8 mouse cellular contexts compared by ENCODE assay signal in genomic region chr14:55029034-55029698, GRCm38 (mm10). TPM values are rescaled to one million over a fixed set of nuclear protein-coding genes. Genes with fewer than 3 reads are reported as not detected.
DNase-seq lines count a peak whose midpoint lies in the region; ATAC-seq lines count a peak whose summit lies in the region.

No protein-coding gene starts in this region.

- peak overlapping the region; percentile 86 for H3K27ac ChIP-seq in hindbrain, embryonic 11.5 days (ENCODE audit: low read depth, low read length)
- H3K27ac ChIP-seq in midbrain, embryonic 12.5 days (replicated peaks), result peak overlapping the region; percentile 90

- H3K36me3 ChIP-seq in hindbrain, embryonic 11.5 days (ENCODE audit: control insufficient read depth, insufficient read depth, low read length), result no peaks in the 10 kb centered on the region
- H3K36me3 ChIP-seq in midbrain, embryonic 12.5 days, result peaks cover 14% of the 10 kb centered on the region; the same call in 1 of the 2 replicates

- no peak overlapping the region for H3K9ac ChIP-seq in hindbrain, embryonic 11.5 days (ENCODE audit: low read depth, low read length)
- peak overlapping the region; percentile 39; the same call in 1 of the 2 replicates for H3K9ac ChIP-seq in midbrain, embryonic 12.5 days (replicated peaks)

- H3K4me3 ChIP-seq in hindbrain, embryonic 11.5 days (ENCODE audit: low read depth, low read length), result no peak overlapping the region
- H3K4me3 ChIP-seq in midbrain, embryonic 12.5 days, result no peak overlapping the region

- 5% methylated on average over 11 of the region's 11 CpGs for WGBS in hindbrain, embryonic 11.5 days
- WGBS in midbrain, embryonic 12.5 days, result 5% methylated on average over 11 of the region's 11 CpGs

- ATAC-seq in hindbrain, embryonic 11.5 days (ENCODE audit: low FRiP score), result peak; percentile 55
- peak; percentile 27; the same call in 1 of the 2 replicates for ATAC-seq in midbrain, embryonic 12.5 days (ENCODE audit: low FRiP score, low read depth)

- H3K27me3 ChIP-seq in hindbrain, embryonic 11.5 days (ENCODE audit: control insufficient read depth, insufficient read depth, low read length), result no peaks in the 10 kb centered on the region
- peaks cover 30% of the 10 kb centered on the region for H3K27me3 ChIP-seq in midbrain, embryonic 12.5 days

- intact Hi-C loops in left cerebral cortex, postnatal 10 days (cut with DNase I), result loop anchor here (5.0 kb wide), 2 partner anchors 33 to 48 kb away; no protein-coding TSS in a partner anchor

- H3K4me1 ChIP-seq in hindbrain, embryonic 11.5 days (replicated peaks; ENCODE audit: control insufficient read depth, insufficient read depth, low read length), result peaks cover 2% of the 10 kb centered on the region; the same call in 1 of the 2 replicates
- peaks cover 45% of the 10 kb centered on the region for H3K4me1 ChIP-seq in midbrain, embryonic 12.5 days

- peak; percentile 45 for DNase-seq in right cerebral cortex, postnatal 4 days
- no peak for DNase-seq in right cerebral cortex, adult 2 months (ENCODE audit: low spot score in 2 of 2)
- peak; percentile 70 for DNase-seq in cerebellum, adult 9-11 months
- DNase-seq in hindbrain, embryonic 11.5 days (ENCODE audit: low spot score), result peak; percentile 61
- DNase-seq in frontal cortex, postnatal 10 days (ENCODE audit: low spot score in 2 of 2), result no peak
- DNase-seq in left cerebral cortex, postnatal 10 days (ENCODE audit: extremely low spot score in 1 of 2, low spot score in 2 of 2), result no peak
- no peak for DNase-seq in left cerebral cortex, adult 8-10 months (ENCODE audit: low spot score in 2 of 2)

- H3K4me2 ChIP-seq in hindbrain, embryonic 11.5 days (replicated peaks; ENCODE audit: low read depth, low read length), result peak overlapping the region; percentile 32
- H3K4me2 ChIP-seq in midbrain, embryonic 12.5 days (replicated peaks), result peak overlapping the region; percentile 38

- H3K9me3 ChIP-seq in hindbrain, embryonic 11.5 days (ENCODE audit: control insufficient read depth, low read length), result no peaks in the 10 kb centered on the region
- no peaks in the 10 kb centered on the region for H3K9me3 ChIP-seq in midbrain, embryonic 12.5 days

RNA-seq across cellular contexts. Expression of gene Ngdn, which starts 13.9 kb away (rescaled TPM):
- polyA plus RNA-seq in hindbrain, embryonic 11.5 days (2014; fragmentation: Nextera tagmentation; extraction: Ambion mirVana), result 79.7 and 81.5 TPM in 2 replicates
- 65.7 and 69.6 TPM in 2 replicates for polyA plus RNA-seq in midbrain, embryonic 12.5 days (2016; fragmentation: Nextera tagmentation; extraction: Ambion mirVana)
- 10 to 100 TPM; 21.5 to 26.8 TPM for total RNA-seq in left cerebral cortex, postnatal 10 days (2021)
- 10 to 100 TPM; 30.2 to 34.4 (median 32.0) TPM for total RNA-seq in left cerebral cortex, adult 8-10 months (2022)

RNA-seq across cellular contexts. Expression of gene Myh7, which starts 34.7 kb away (rescaled TPM):
- 1.8 and 3.3 TPM in 2 replicates for polyA plus RNA-seq in hindbrain, embryonic 11.5 days (2014; fragmentation: Nextera tagmentation; extraction: Ambion mirVana)
- polyA plus RNA-seq in midbrain, embryonic 12.5 days (2016; fragmentation: Nextera tagmentation; extraction: Ambion mirVana), result 2.3 and 4.1 TPM in 2 replicates
- total RNA-seq in left cerebral cortex, postnatal 10 days (2021), result 1 to 10 TPM; 5.4 to 5.5 TPM
- total RNA-seq in left cerebral cortex, adult 8-10 months (2022), result 10 to 100 TPM in 3 of 4 experiments, 1 to 10 TPM in 1; 10.0 to 21.2 (median 13.1) TPM

RNA-seq across cellular contexts. Expression of gene Gm17428, which starts 52.4 kb away (rescaled TPM):
- polyA plus RNA-seq in hindbrain, embryonic 11.5 days (2014; fragmentation: Nextera tagmentation; extraction: Ambion mirVana), result not detected in 2 replicates
- polyA plus RNA-seq in midbrain, embryonic 12.5 days (2016; fragmentation: Nextera tagmentation; extraction: Ambion mirVana), result not detected in 2 replicates
- total RNA-seq in left cerebral cortex, postnatal 10 days (2021), result not detected
- not detected for total RNA-seq in left cerebral cortex, adult 8-10 months (2022)

Comparison
In these comparisons a context has a peak if more than half of its experiments do, and no peak if none do; other contexts are left out.
1. DNase-seq: peak in right cerebral cortex, postnatal 4 days (single experiment), cerebellum, adult 9-11 months (single experiment) and hindbrain, embryonic 11.5 days (single experiment); none in right cerebral cortex, adult 2 months (0 of 2), frontal cortex, postnatal 10 days (0 of 2), left cerebral cortex, postnatal 10 days (0 of 2) and left cerebral cortex, adult 8-10 months (0 of 2).